Mouse (Mus musculus): ENCODE measurements at regions not wholly inside any gene's neighbourhood (a gene's known extent, or its start where the extent isn't known, plus 50 kb on each side); places are given as distances from the start of the nearest gene placed in this dataset.

DNA sequence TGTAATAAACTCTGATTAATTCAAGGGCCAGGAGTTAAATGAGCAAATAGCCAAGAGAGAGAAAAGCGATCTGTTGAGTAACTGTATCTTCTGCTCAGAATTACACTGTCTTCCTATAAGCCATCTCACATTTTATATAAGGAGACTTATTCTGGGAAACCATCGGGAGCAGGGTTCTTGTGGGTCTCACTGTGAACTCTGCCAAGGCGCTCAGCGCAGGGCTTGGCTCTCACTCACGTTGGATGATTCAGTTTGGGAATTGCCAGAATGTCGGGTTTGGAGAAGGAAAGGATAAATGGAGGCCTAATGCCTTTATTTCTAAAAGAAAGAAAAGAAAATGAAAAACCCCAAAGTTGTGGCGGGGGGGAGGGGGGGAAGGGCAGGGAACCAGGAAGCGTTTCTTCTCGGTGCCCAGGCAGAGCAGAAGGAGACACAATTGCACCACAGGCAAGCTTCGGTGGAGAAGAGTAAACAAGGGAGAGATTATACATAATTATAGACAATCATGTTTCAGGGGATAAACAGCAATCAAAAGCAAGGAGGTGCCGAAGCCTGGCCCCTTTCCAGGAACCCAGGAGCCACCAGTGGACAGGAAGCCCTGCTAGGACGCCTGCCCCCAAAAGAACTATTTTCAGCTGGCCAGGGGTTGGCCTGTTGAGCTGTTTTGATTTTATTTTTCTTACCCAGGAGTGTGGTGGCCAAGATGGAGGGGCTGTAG, 60.5 kb upstream of the Neo1 start:
- no peak for TF ChIP-seq CTCF (IDR thresholded peaks at IDR 0.05; ENCODE audit: low read depth)
- TF ChIP-seq EP300 (IDR thresholded peaks at IDR 0.05; ENCODE audit: low read depth): no peak
